Mouse (Mus musculus): ENCODE data around the gene Nudt14. TPM values are rescaled to one million over a fixed set of nuclear protein-coding genes. Genes with fewer than 3 reads are reported as not detected.

Nudt14 gene
- total and polyA plus RNA-seq, 3 experiments = 5.7 to 14.8 (median 8.6) TPM

GRCm38 (mm10) chr12:112908991-112909390 is 32.9 kb downstream of the Nudt14 start:
- TF ChIP-seq EP300 (IDR thresholded peaks at IDR 0.05; ENCODE audit: insufficient read depth, low read depth, low read length) (no peak), CTCF (IDR thresholded peaks at IDR 0.05) (no peak), POLR2A (IDR thresholded peaks at IDR 0.05; ENCODE audit: insufficient read depth, low read depth, low read length) (no peak)
- 95% methylated on average over 22 of the region's 22 CpGs for WGBS
- no peaks in the 10 kb centered on the region for H3K27me3 ChIP-seq (ENCODE audit: control insufficient read depth, insufficient read depth, low read length)

GRCm38 (mm10) chr12:112905001-112905400 is 36.9 kb downstream of the Nudt14 start:
- Histone ChIP-seq H3K9ac (ENCODE audit: low read depth, low read length) (no peak overlapping the region), H3K36me3 (ENCODE audit: control insufficient read depth, insufficient read depth, low read length) (no peaks in the 10 kb centered on the region), H3K27ac (no peak overlapping the region), H3K27me3 (ENCODE audit: control insufficient read depth, insufficient read depth, low read length) (no peaks in the 10 kb centered on the region), H3K4me1 (ENCODE audit: control insufficient read depth, insufficient read depth, low read length) (no peaks in the 10 kb centered on the region), H3K4me3 (no peak overlapping the region), H3K79me2 (replicated peaks; ENCODE audit: control insufficient read depth, insufficient read depth, low read length) (no peaks in the 10 kb centered on the region)
- no peak for DNase-seq
- intact Hi-C loops (cut with DNase I) = no loop called here
- TF ChIP-seq POLR2A (IDR thresholded peaks at IDR 0.05; ENCODE audit: insufficient read depth, low read depth, low read length) (no peak), CTCF (IDR thresholded peaks at IDR 0.05) (no peak), EP300 (IDR thresholded peaks at IDR 0.05; ENCODE audit: insufficient read depth, low read depth, low read length) (no peak)
- 94% methylated on average over 5 of the region's 5 CpGs for WGBS

More at GRCm38 (mm10) chr12:112908991-112909390, 32.9 kb downstream of the Nudt14 start:
- no peak for DNase-seq
- intact Hi-C loops (cut with DNase I) = no loop called here
- Histone ChIP-seq H3K79me2 (replicated peaks; ENCODE audit: control insufficient read depth, insufficient read depth, low read length) (no peaks in the 10 kb centered on the region), H3K4me1 (ENCODE audit: control insufficient read depth, insufficient read depth, low read length) (no peaks in the 10 kb centered on the region), H3K36me3 (ENCODE audit: control insufficient read depth, insufficient read depth, low read length) (no peaks in the 10 kb centered on the region), H3K4me3 (no peak overlapping the region), H3K9ac (ENCODE audit: low read depth, low read length) (no peak overlapping the region), H3K27ac (no peak overlapping the region)

GRCm38 (mm10) chr12:112903941-112904340 is 38.0 kb downstream of the Nudt14 start:
- WGBS = 61% methylated on average over 8 of the region's 8 CpGs
- no peak for DNase-seq
- Histone ChIP-seq H3K27ac (no peak overlapping the region), H3K4me3 (no peak overlapping the region), H3K36me3 (ENCODE audit: control insufficient read depth, insufficient read depth, low read length) (no peaks in the 10 kb centered on the region), H3K4me1 (ENCODE audit: control insufficient read depth, insufficient read depth, low read length) (no peaks in the 10 kb centered on the region), H3K79me2 (replicated peaks; ENCODE audit: control insufficient read depth, insufficient read depth, low read length) (no peaks in the 10 kb centered on the region), H3K9ac (ENCODE audit: low read depth, low read length) (no peak overlapping the region), H3K27me3 (ENCODE audit: control insufficient read depth, insufficient read depth, low read length) (no peaks in the 10 kb centered on the region)
- TF ChIP-seq POLR2A (IDR thresholded peaks at IDR 0.05; ENCODE audit: insufficient read depth, low read depth, low read length) (no peak), EP300 (IDR thresholded peaks at IDR 0.05; ENCODE audit: insufficient read depth, low read depth, low read length) (no peak), CTCF (IDR thresholded peaks at IDR 0.05) (no peak)
- intact Hi-C loops (cut with DNase I) = no loop called here

GRCm38 (mm10) chr12:112900641-112901040 is 41.3 kb downstream of the Nudt14 start:
- TF ChIP-seq POLR2A (IDR thresholded peaks at IDR 0.05; ENCODE audit: insufficient read depth, low read depth, low read length) = no peak
- no peak for TF ChIP-seq CTCF (IDR thresholded peaks at IDR 0.05)
- TF ChIP-seq EP300 (IDR thresholded peaks at IDR 0.05; ENCODE audit: insufficient read depth, low read depth, low read length) = no peak
- H3K36me3 ChIP-seq (ENCODE audit: control insufficient read depth, insufficient read depth, low read length) = no peaks in the 10 kb centered on the region
- H3K4me3 ChIP-seq = no peak overlapping the region
- intact Hi-C loops (cut with DNase I) = no loop called here
- H3K79me2 ChIP-seq (replicated peaks; ENCODE audit: control insufficient read depth, insufficient read depth, low read length) = no peaks in the 10 kb centered on the region
- H3K27me3 ChIP-seq (ENCODE audit: control insufficient read depth, insufficient read depth, low read length) = no peaks in the 10 kb centered on the region
- no peak for DNase-seq
- peaks cover 3% of the 10 kb centered on the region for H3K4me1 ChIP-seq (ENCODE audit: control insufficient read depth, insufficient read depth, low read length)
- no peak overlapping the region for H3K27ac ChIP-seq
- no peak overlapping the region for H3K9ac ChIP-seq (ENCODE audit: low read depth, low read length)
- WGBS = 85% methylated on average over 9 of the region's 9 CpGs

GRCm38 (mm10) chr12:112898960-112899359 is 43.0 kb downstream of the Nudt14 start:
- no peak overlapping the region for H3K9ac ChIP-seq (ENCODE audit: low read depth, low read length)
- no peak for DNase-seq
- peaks cover 13% of the 10 kb centered on the region for H3K4me1 ChIP-seq (ENCODE audit: control insufficient read depth, insufficient read depth, low read length)
- TF ChIP-seq CTCF (IDR thresholded peaks at IDR 0.05) (no peak), EP300 (IDR thresholded peaks at IDR 0.05; ENCODE audit: insufficient read depth, low read depth, low read length) (no peak), POLR2A (IDR thresholded peaks at IDR 0.05; ENCODE audit: insufficient read depth, low read depth, low read length) (no peak)
- H3K4me3 ChIP-seq = no peak overlapping the region
- H3K36me3 ChIP-seq (ENCODE audit: control insufficient read depth, insufficient read depth, low read length) = no peaks in the 10 kb centered on the region
- H3K79me2 ChIP-seq (replicated peaks; ENCODE audit: control insufficient read depth, insufficient read depth, low read length) = no peaks in the 10 kb centered on the region
- H3K27ac ChIP-seq = no peak overlapping the region
- no peaks in the 10 kb centered on the region for H3K27me3 ChIP-seq (ENCODE audit: control insufficient read depth, insufficient read depth, low read length)
- 56% methylated on average over 4 of the region's 4 CpGs for WGBS
- intact Hi-C loops (cut with DNase I) = no loop called here

GRCm38 (mm10) chr12:112898351-112898750 is 43.6 kb downstream of the Nudt14 start:
- no peak overlapping the region for H3K9ac ChIP-seq (ENCODE audit: low read depth, low read length)
- no peak for DNase-seq
- no peaks in the 10 kb centered on the region for H3K27me3 ChIP-seq (ENCODE audit: control insufficient read depth, insufficient read depth, low read length)
- intact Hi-C loops (cut with DNase I) = no loop called here
- H3K4me3 ChIP-seq = no peak overlapping the region
- WGBS = 52% methylated on average over 12 of the region's 12 CpGs
- TF ChIP-seq CTCF (IDR thresholded peaks at IDR 0.05) (no peak), POLR2A (IDR thresholded peaks at IDR 0.05; ENCODE audit: insufficient read depth, low read depth, low read length) (no peak), EP300 (IDR thresholded peaks at IDR 0.05; ENCODE audit: insufficient read depth, low read depth, low read length) (no peak)
- no peaks in the 10 kb centered on the region for H3K36me3 ChIP-seq (ENCODE audit: control insufficient read depth, insufficient read depth, low read length)
- H3K79me2 ChIP-seq (replicated peaks; ENCODE audit: control insufficient read depth, insufficient read depth, low read length) = no peaks in the 10 kb centered on the region
- H3K4me1 ChIP-seq (ENCODE audit: control insufficient read depth, insufficient read depth, low read length) = peaks cover 14% of the 10 kb centered on the region
- H3K27ac ChIP-seq = peak overlapping the region; percentile 85

Data from heart, adult 2 months (tissue).